Mouse (Mus musculus) G1E (cell line): ENCODE results near the gene Lrch1.

Experiments used
- CTCF ChIP-seq: IDR thresholded peaks from 2 replicates; pipeline ENCODE4 v1.5.1; 2012; ENCODE audit warnings: low read depth, low read length, inconsistent platforms, mixed read lengths
- GATA1 ChIP-seq: IDR thresholded peaks from 2 replicates; pipeline ENCODE4 v1.6.1; 2012; ENCODE audit warnings: borderline replicate concordance, low read length, inconsistent platforms, mixed read lengths
- GATA2 ChIP-seq: IDR thresholded peaks from 2 replicates; pipeline ENCODE4 v1.6.1; 2012; ENCODE audit warnings: low read depth, low read length, inconsistent platforms, borderline replicate concordance
- POLR2AphosphoS5 ChIP-seq: IDR thresholded peaks from 2 replicates; pipeline ENCODE4 v1.6.1; 2012; ENCODE audit warnings: low read depth, low read length, inconsistent platforms; ENCODE audit not compliant: insufficient replicate concordance
- TAL1 ChIP-seq: conservative IDR thresholded peaks from 2 replicates; pipeline ENCODE4 v1.6.1; 2012; ENCODE audit warnings: low read depth, low read length, inconsistent platforms, mixed read lengths

DNA sequence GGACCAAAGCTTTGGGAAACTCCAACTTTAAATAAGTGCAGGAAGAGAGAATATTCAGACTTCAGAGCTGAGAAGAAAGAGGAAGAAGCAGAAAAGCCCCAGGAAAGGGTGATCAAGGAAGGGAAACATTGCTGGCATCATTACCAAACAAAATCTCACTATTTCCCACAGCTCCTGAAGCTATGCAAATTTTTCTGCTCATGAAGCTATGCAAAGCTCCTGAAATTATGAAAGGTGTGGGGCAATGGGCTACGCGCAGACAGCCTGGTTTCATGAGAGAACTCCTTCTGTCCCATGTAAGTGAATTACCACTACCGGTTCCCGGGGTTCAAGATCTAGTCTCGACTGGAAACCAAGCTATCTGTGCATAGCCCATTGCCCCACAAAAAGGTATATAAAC, 99.5 kb downstream of the Lrch1 start:
- TF ChIP-seq CTCF (no peak), GATA1 (no peak), TAL1 (no peak), GATA2 (no peak), POLR2AphosphoS5 (no peak)
